Mouse (Mus musculus) heart, postnatal 0 days (tissue): Measurements from ENCODE around the gene Col4a5.

Experiments
- CTCF ChIP-seq: IDR thresholded peaks from 2 replicates; pipeline ENCODE4 v1.5.1; 2016; ENCODE audit warnings: antibody characterized with exemption, control low read depth, low read depth
- EP300 ChIP-seq: IDR thresholded peaks from 2 replicates; pipeline ENCODE4 v1.6.1; 2016; ENCODE audit warnings: antibody characterized with exemption, low read depth

DNA sequence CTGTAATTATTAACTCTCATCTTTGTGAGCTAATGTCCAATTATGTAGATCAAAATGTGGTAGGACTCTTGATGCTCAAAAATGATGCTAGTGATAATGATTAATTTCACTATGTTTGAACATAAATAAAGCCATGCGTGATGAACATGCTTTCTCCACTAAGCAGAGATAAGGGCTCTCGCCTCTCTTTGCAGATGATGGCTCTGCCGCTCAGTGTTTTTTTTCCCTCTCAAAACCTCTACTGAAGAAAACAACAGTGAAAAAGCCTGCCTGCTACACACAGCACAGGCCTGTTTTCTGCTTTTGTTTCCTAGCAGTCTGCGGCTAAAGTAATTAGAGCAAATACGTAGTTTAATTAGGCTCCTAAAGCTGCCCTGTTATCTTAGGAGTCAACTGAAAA lies 254.4 kb downstream of the Col4a5 start:
- no peak for TF ChIP-seq CTCF
- TF ChIP-seq EP300, result no peak
